Mouse (Mus musculus): Measurements from ENCODE around the gene Htr2a.

The Htr2a gene

DNA sequence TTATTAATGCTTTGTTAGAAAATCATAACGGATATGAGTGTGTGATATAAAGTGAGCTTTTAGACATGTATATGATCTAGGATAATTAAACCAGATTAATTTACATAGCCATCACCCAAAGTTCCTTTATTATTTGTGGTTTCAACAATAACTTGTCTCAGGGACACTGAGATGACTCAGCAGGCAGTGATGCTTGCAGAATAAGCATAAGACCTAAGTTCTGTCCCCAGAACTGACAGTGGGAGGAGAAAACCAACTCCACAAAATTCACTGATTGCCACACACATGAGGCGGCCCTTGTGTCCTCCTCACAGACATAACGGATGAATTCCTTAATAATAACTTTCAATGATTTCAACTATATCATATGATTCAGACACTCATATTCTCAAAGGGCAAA is 58.6 kb downstream of the Htr2a start:
- DNase-seq, result no peak

- DNase-seq, result no peak
Observed at GRCm38 (mm10) chr14:74703930-74704329, 63.3 kb downstream of the Htr2a start.

GRCm38 (mm10) chr14:74709054-74709453 is 68.4 kb downstream of the Htr2a start:
- DNase-seq, result peak in 1 of 2 experiments; percentile 16

DNA sequence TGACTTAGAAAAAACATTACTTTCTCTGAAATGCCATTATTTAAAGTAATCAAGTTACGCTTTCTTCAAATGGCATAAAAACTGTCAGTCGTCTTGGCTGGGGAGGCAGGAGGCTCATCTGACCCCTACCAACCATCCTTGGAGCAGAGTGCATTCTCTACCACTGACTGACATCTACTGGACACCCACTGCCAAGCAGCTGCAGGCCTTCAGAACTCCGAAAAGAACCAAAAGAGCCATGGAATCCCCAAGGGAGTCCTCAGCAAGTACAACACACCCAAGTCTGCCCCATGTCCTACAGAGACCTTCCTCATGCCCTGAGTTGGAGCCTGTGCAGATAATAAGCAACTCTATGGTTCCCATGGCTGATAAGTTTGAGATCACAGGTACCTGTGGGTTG is 82.9 kb downstream of the Htr2a start:
- no peak for DNase-seq

DNA sequence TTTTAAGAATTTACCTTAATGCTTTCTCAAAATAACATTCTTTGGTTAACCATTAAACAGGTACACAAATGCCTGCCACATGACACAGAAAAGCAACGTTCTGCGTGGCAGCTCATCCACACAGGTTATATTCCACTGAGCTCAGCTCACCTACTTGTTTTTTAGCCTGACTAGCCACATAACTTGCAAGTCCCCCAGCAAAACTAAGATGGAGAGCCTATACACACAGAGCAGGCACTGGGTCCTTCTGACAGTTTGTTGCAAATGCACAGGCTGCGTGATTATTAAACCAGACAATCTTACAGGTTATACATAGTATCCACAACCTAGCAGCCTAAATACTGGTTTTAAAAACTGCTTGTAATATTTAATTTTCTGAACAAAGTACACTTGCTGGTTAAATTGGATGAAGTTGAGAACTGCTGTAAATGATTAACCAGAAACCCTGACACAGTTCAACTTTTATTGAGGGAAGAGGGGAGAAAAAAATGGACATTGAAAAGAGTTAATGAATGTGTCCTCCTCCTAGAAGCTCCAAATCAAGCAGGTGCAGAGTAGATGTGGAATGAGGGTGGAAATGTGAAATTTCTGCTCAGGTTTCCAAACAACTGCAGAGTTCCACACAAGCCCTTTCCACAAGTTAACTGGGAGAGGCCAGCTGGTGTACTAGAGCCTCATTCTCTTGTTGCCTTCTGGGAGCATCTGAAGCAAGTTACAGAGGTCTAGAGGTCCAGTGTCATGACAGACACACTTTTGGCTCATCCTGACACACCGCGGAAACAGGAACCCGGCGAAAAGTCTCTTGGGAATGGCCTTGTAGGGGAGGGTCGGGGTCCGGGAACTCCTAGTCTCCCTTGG is 90.8 kb downstream of the Htr2a start:
- DNase-seq, result no peak

DNA sequence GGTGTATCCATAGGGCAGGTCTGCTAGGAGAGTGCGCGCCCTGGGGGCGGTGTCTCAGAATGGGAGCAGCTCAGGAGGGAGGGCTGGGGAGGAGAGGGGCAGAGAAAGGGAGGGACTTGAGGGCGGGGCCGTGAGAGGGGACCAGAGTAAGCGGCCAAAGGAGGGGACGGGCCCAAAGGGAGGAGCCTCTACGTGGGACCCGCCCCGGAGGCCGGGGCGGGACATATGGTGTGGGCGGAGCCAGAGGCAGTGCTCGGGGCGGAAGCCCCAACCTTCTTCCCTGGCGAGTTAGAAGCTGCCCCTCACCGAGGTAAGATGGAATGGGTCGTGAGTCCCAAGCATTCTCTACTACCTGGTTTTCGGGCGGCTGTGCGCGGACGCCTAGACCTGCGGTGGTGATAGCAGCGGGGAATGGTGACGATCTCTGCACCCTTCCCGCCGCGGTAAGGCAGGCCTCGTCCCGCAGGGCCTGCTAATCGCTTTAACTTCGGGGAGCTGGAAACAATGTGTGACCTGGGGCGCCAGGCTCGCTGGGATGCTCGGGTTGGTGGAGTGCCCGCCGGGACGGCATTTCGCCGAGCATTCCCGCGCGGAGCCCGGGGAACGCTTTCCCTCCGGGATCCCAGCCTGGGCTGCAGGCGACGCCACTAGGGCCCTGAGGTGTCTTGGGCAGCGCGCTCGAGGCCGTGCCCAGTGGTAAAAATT is 91.6 kb downstream of the Htr2a start, which contains the start of gene Esd:
Gene Esd (plus strand): TSS at position 219 of the 705 bp plus-strand sequence.
- DNase-seq, result peak; percentile 93 to 95

DNA sequence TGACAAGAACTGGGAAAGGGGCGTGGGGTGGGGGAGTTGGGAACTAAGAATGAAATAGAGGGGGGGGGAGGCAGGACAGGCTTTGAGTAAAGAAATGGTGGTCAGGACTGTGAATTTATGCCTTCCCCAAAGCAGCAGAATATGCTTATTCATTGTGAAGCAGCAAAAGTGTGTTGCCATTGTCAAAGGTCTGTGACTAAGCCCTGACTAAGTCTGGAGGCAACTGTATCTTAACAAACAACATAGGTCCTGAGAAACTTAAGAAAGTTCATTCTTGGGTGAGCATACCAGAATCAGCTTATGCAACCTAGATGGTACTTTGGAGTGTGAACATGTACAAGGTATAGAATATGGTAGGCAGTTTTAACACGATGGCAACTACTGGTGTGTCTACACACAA is 92.8 kb downstream of the Htr2a start:
- no peak for DNase-seq

DNA sequence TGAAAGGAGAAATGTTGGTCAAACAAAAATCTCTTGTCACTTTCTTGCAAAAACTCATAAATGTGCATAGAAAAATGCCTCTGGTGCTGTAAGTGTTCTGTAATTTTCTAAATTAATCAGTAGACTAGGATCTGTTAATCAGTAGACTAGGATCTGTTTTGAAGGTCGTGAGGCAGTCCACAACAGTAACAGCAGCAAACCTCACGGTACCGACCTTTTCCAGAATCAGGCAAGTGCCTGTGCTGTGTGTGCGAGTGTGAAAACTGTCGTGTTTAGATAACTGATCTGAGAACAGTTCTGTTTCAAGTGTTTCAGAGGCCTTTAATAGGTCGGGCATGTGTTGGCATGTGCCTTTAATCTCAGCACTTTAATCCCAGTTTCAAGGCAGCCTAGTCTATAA is 94.8 kb downstream of the Htr2a start:
- DNase-seq, result no peak

- DNase-seq, result no peak
Observed at GRCm38 (mm10) chr14:74736850-74737249, 96.2 kb downstream of the Htr2a start.

Measured in spleen, adult 18-20 months (tissue).